Mouse (Mus musculus) heart, embryonic 14.5 days (tissue): ENCODE data around the gene Rad9a. TPM values are rescaled to one million over a fixed set of nuclear protein-coding genes. Genes with fewer than 3 reads are reported as not detected.

Experiments
- ATAC-seq: fragments of 200-750 bp; cut with Nextera tagmentation; 2 replicates; pipeline ENCODE4 v1.8.0; 2017; ENCODE audit warnings: low read depth, moderate TSS enrichment; ENCODE audit not compliant: insufficient number of reproducible peaks, insufficient read depth, low FRiP score
- H3K27ac ChIP-seq, 2 experiments: fragments of 200-500 bp in 1 of 2; fragments of 300-500 bp in 1 of 2; sonication (generic) in 1 of 2; replicated peaks in 1 of 2; 2 replicates each; pipeline ENCODE4 v1.5.1; 2012 to 2014; ENCODE audit warnings: low read depth in 2 of 2, low read length in 2 of 2, control low read depth in 1 of 2, mild to moderate bottlenecking in 1 of 2, mixed read lengths in 1 of 2; ENCODE audit not compliant: control insufficient read depth in 1 of 2, insufficient read depth in 1 of 2
- H3K27me3 ChIP-seq: fragments of 300-500 bp; sonication (generic); 2 replicates; pipeline ENCODE4 v1.6.1; 2014; ENCODE audit warnings: mild to moderate bottlenecking, low read length, control low read depth; ENCODE audit not compliant: control insufficient read depth, insufficient read depth
- H3K36me3 ChIP-seq: fragments of 300-500 bp; sonication (generic); 2 replicates; pipeline ENCODE4 v1.6.1; 2014; ENCODE audit warnings: mild to moderate bottlenecking, control low read depth, low read length, mixed read lengths; ENCODE audit not compliant: control insufficient read depth, insufficient read depth
- H3K4me1 ChIP-seq, 2 experiments: fragments of 200-500 bp in 1 of 2; fragments of 300-500 bp in 1 of 2; sonication (generic) in 1 of 2; 2 replicates each; pipeline ENCODE4 v1.6.1; 2012 to 2014; ENCODE audit warnings: low read length in 2 of 2, control low read depth in 1 of 2, mixed read lengths in 1 of 2; ENCODE audit not compliant: control insufficient read depth in 2 of 2, insufficient read depth in 2 of 2
- H3K4me2 ChIP-seq: fragments of 300-500 bp; sonication (generic); 2 replicates; pipeline ENCODE4 v1.6.1; 2014; ENCODE audit warnings: mild to moderate bottlenecking, low read length
- H3K4me3 ChIP-seq, 2 experiments: fragments of 200-500 bp in 1 of 2; fragments of 300-500 bp in 1 of 2; sonication (generic) in 1 of 2; 2 replicates each; pipeline ENCODE4 v1.5.1; 2012 to 2014; ENCODE audit warnings: low read length in 2 of 2, mild to moderate bottlenecking in 2 of 2, control low read depth in 1 of 2, low read depth in 1 of 2, moderate library complexity in 1 of 2; ENCODE audit not compliant: control insufficient read depth in 1 of 2, insufficient read depth in 1 of 2
- H3K9ac ChIP-seq: fragments of 300-500 bp; sonication (generic); 2 replicates; pipeline ENCODE4 v1.6.1; 2014; ENCODE audit warnings: mild to moderate bottlenecking, low read length
- H3K9me3 ChIP-seq: fragments of 300-500 bp; sonication (generic); 2 replicates; pipeline ENCODE4 v1.6.1; 2016; ENCODE audit warnings: low read length, control low read depth; ENCODE audit not compliant: control insufficient read depth
- WGBS: fragments of 180-500 bp; shearing (Covaris S2); extraction: QIAGEN DNeasy Blood & Tissue Kit; methylation state at CpG from one replicate; pipeline ENCODE4 v1.1.7; 2014; 5-methylcytosine and 5-hydroxymethylcytosine counted together
- polyA plus RNA-seq: library from polyadenylated mRNA; unstranded; fragments of >200 nt; fragmentation: Nextera tagmentation; extraction: Ambion mirVana; gene quantifications from 2 replicates; pipeline ENCODE4 v1.2.1, GENCODE M21; 2014

Rad9a gene
- polyA plus RNA-seq, 1 experiment from 2014 or later = 18.5 TPM

GRCm38 (mm10) chr19:4217855-4218254 is 16.4 kb upstream of the Rad9a start:
- Histone ChIP-seq H3K9me3 (no peaks in the 10 kb centered on the region), H3K4me3 (no peak overlapping the region), H3K27ac (no peak overlapping the region), H3K27me3 (peaks cover 48% of the 10 kb centered on the region), H3K4me2 (no peak overlapping the region), H3K36me3 (no peaks in the 10 kb centered on the region), H3K4me1 (peaks cover 23 to 47% of the 10 kb centered on the region in 2 experiments), H3K9ac (no peak overlapping the region)
- WGBS = 34% methylated on average over 3 of the region's 3 CpGs
- no peak for ATAC-seq

- no peak overlapping the region for H3K4me2 ChIP-seq
- H3K4me1 ChIP-seq = peaks cover 24 to 51% of the 10 kb centered on the region in 2 experiments
- H3K9me3 ChIP-seq = no peaks in the 10 kb centered on the region
- H3K4me3 ChIP-seq = no peak overlapping the region
- no peaks in the 10 kb centered on the region for H3K36me3 ChIP-seq
- no peak for ATAC-seq
- 9% methylated on average over 5 of the region's 5 CpGs for WGBS
- H3K9ac ChIP-seq = no peak overlapping the region
- peaks cover 51% of the 10 kb centered on the region for H3K27me3 ChIP-seq
- no peak overlapping the region for H3K27ac ChIP-seq
Observed at GRCm38 (mm10) chr19:4217140-4217539, 15.7 kb upstream of the Rad9a start.

GRCm38 (mm10) chr19:4216041-4216685 is 14.7 kb upstream of the Rad9a start:
- H3K27ac ChIP-seq = no peak overlapping the region

GRCm38 (mm10) chr19:4215451-4215840 is 14.0 kb upstream of the Rad9a start:
- Histone ChIP-seq H3K27me3 (peaks cover 63% of the 10 kb centered on the region), H3K36me3 (no peaks in the 10 kb centered on the region), H3K9me3 (no peaks in the 10 kb centered on the region), H3K4me1 (peaks cover 20 to 40% of the 10 kb centered on the region in 2 experiments), H3K9ac (peak overlapping the region; percentile 80), H3K27ac (no peak overlapping the region; a peak in 1 of 4 replicates), H3K4me2 (peak overlapping the region; percentile 100), H3K4me3 (peak overlapping the region; percentile 67 to 72)
- ATAC-seq = no peak
- 3% methylated on average over 21 of the region's 21 CpGs for WGBS

More at GRCm38 (mm10) chr19:4216041-4216685, 14.7 kb upstream of the Rad9a start:
- Histone ChIP-seq H3K27me3 (peaks cover 59% of the 10 kb centered on the region), H3K9ac (peak overlapping the region; percentile 48; the same call in 1 of the 2 replicates), H3K4me2 (peak overlapping the region; percentile 100), H3K9me3 (no peaks in the 10 kb centered on the region), H3K36me3 (no peaks in the 10 kb centered on the region), H3K4me3 (peak overlapping the region; percentile 10 to 67; a peak in 3 of 4 replicates), H3K4me1 (peaks cover 24 to 47% of the 10 kb centered on the region in 2 experiments)
- WGBS = 13% methylated on average over 14 of the region's 14 CpGs
- ATAC-seq = no peak

- Histone ChIP-seq H3K27ac (peak overlapping the region in 1 of 2 experiments; percentile 44; a peak in 2 of 4 replicates), H3K4me2 (peak overlapping the region; percentile 100), H3K9me3 (no peaks in the 10 kb centered on the region), H3K9ac (peak overlapping the region; percentile 80), H3K27me3 (peaks cover 63% of the 10 kb centered on the region), H3K36me3 (no peaks in the 10 kb centered on the region), H3K4me1 (peaks cover 16 to 35% of the 10 kb centered on the region in 2 experiments), H3K4me3 (peak overlapping the region; percentile 67 to 72)
- ATAC-seq = peak; percentile 37
- WGBS = 1% methylated on average over 65 of the region's 81 CpGs
Observed at GRCm38 (mm10) chr19:4214771-4215450, 13.4 kb upstream of the Rad9a start.

- Histone ChIP-seq H3K27me3 (peaks cover 63% of the 10 kb centered on the region), H3K4me1 (peaks cover 15 to 34% of the 10 kb centered on the region in 2 experiments), H3K9me3 (no peaks in the 10 kb centered on the region), H3K9ac (peak within 1 kb of the TSS; percentile 80), H3K4me3 (peak within 1 kb of the TSS; percentile 67 to 72), H3K27ac (peak within 1 kb of the TSS in 1 of 2 experiments; percentile 44; a peak in 2 of 4 replicates), H3K4me2 (peak within 1 kb of the TSS; percentile 100), H3K36me3 (no peaks in the 10 kb centered on the region)
- WGBS = under 1% methylated on average over 47 of the region's 49 CpGs
- ATAC-seq = peak; percentile 33
Observed at GRCm38 (mm10) chr19:4214071-4214770, 12.8 kb upstream of the Rad9a start, which contains the start of the genes Clcf1 and AC109138.7. Gene Clcf1, plus strand, starts transcription at chr19:4214238. Gene AC109138.7, plus strand, starts transcription at chr19:4214357.

- Histone ChIP-seq H3K36me3 (no peaks in the 10 kb centered on the region), H3K4me2 (peak overlapping the region; percentile 100), H3K4me1 (peaks cover 15 to 34% of the 10 kb centered on the region in 2 experiments), H3K4me3 (peak overlapping the region in 1 of 2 experiments; percentile 67; a peak in 1 of 4 replicates), H3K9ac (no peak overlapping the region; the same call in 1 of the 2 replicates), H3K27ac (no peak overlapping the region), H3K27me3 (peaks cover 63% of the 10 kb centered on the region), H3K9me3 (no peaks in the 10 kb centered on the region)
- no peak for ATAC-seq
- 4% methylated on average over 9 of the region's 9 CpGs for WGBS
Observed at GRCm38 (mm10) chr19:4213524-4213974, 12.1 kb upstream of the Rad9a start.
